7 mouse cellular contexts compared by ENCODE assay signal in genomic region chr10:79995636-79996035, GRCm38 (mm10). TPM values are rescaled to one million over a fixed set of nuclear protein-coding genes. Genes with fewer than 3 reads are reported as not detected.
DNase-seq lines count a peak whose midpoint lies in the region; ATAC-seq and TF ChIP-seq lines count a peak whose summit lies in the region.

No protein-coding gene starts in this region.

- ATAC-seq in heart, embryonic 16.5 days (replicated peaks; ENCODE audit: extremely low read depth, insufficient read depth, low FRiP score) = no peak
- ATAC-seq in stomach, embryonic 14.5 days (ENCODE audit: insufficient number of reproducible peaks, insufficient read depth, low FRiP score, low read depth) = no peak
- no peak for ATAC-seq in stomach, postnatal 0 days (ENCODE audit: low FRiP score, low TSS enrichment)
- ATAC-seq in limb, embryonic 12.5 days (ENCODE audit: insufficient number of reproducible peaks, insufficient read depth, low FRiP score, low TSS enrichment, low read depth) = no peak
- ATAC-seq in granulocyte monocyte progenitor cell, adult 5-6 weeks (replicated peaks; ENCODE audit: poor library complexity, severe bottlenecking) = no peak

- H3K27ac ChIP-seq in heart, embryonic 16.5 days (ENCODE audit: low read length) = peak overlapping the region; percentile 55
- no peak overlapping the region for H3K27ac ChIP-seq in stomach, embryonic 14.5 days (ENCODE audit: low read length)
- H3K27ac ChIP-seq in stomach, postnatal 0 days (replicated peaks) = no peak overlapping the region
- no peak overlapping the region for H3K27ac ChIP-seq in limb, embryonic 12.5 days

- H3K4me3 ChIP-seq in heart, embryonic 16.5 days (ENCODE audit: low read length) = no peak overlapping the region
- H3K4me3 ChIP-seq in stomach, embryonic 14.5 days (ENCODE audit: low read depth, low read length) = no peak overlapping the region
- H3K4me3 ChIP-seq in stomach, postnatal 0 days (ENCODE audit: low read depth, low read length) = no peak overlapping the region
- no peak overlapping the region for H3K4me3 ChIP-seq in limb, embryonic 12.5 days (replicated peaks)

- peaks cover 37% of the 10 kb centered on the region for H3K36me3 ChIP-seq in heart, embryonic 16.5 days (ENCODE audit: control insufficient read depth, insufficient read depth)
- peaks cover 32% of the 10 kb centered on the region for H3K36me3 ChIP-seq in stomach, embryonic 14.5 days (ENCODE audit: control insufficient read depth, insufficient read depth, low read length)
- peaks cover 17% of the 10 kb centered on the region for H3K36me3 ChIP-seq in stomach, postnatal 0 days (ENCODE audit: control insufficient read depth, insufficient read depth, low read length)
- peaks cover 44% of the 10 kb centered on the region for H3K36me3 ChIP-seq in limb, embryonic 12.5 days

- H3K27me3 ChIP-seq in heart, embryonic 16.5 days (ENCODE audit: control insufficient read depth, insufficient read depth, low read length) = no peaks in the 10 kb centered on the region
- no peaks in the 10 kb centered on the region for H3K27me3 ChIP-seq in stomach, embryonic 14.5 days (ENCODE audit: control insufficient read depth, insufficient read depth, low read length)
- no peaks in the 10 kb centered on the region for H3K27me3 ChIP-seq in stomach, postnatal 0 days (ENCODE audit: control insufficient read depth, insufficient read depth, low read length)
- H3K27me3 ChIP-seq in limb, embryonic 12.5 days = peaks cover 29% of the 10 kb centered on the region

- no peak for TF ChIP-seq EP300 in stomach, postnatal 0 days (optimal IDR thresholded peaks at IDR 0.05)

- peaks cover 3% of the 10 kb centered on the region for H3K9me3 ChIP-seq in heart, embryonic 16.5 days (replicated peaks; ENCODE audit: control insufficient read depth, low read length)
- peaks cover 7% of the 10 kb centered on the region; the same call in 1 of the 2 replicates for H3K9me3 ChIP-seq in stomach, embryonic 14.5 days (ENCODE audit: control insufficient read depth, low read depth, low read length)
- H3K9me3 ChIP-seq in stomach, postnatal 0 days (ENCODE audit: control insufficient read depth, low read length) = no peaks in the 10 kb centered on the region
- 0 out of 2 replicates have a peak, but pooled peaks cover 12% of the 10 kb centered on the region for H3K9me3 ChIP-seq in limb, embryonic 12.5 days

- WGBS in heart, embryonic 16.5 days = 67% methylated on average over 1 of the region's 1 CpGs
- WGBS in stomach, embryonic 14.5 days = 77% methylated on average over 1 of the region's 1 CpGs
- 68% methylated on average over 1 of the region's 1 CpGs for WGBS in stomach, postnatal 0 days
- 75% methylated on average over 1 of the region's 1 CpGs for WGBS in limb, embryonic 12.5 days

- H3K4me2 ChIP-seq in heart, embryonic 16.5 days (ENCODE audit: low read depth, low read length) = no peak overlapping the region
- H3K4me2 ChIP-seq in stomach, embryonic 14.5 days (replicated peaks; ENCODE audit: low read depth, low read length) = peak overlapping the region; percentile 74; the same call in 1 of the 2 replicates
- no peak overlapping the region for H3K4me2 ChIP-seq in stomach, postnatal 0 days (replicated peaks; ENCODE audit: low read depth)
- H3K4me2 ChIP-seq in limb, embryonic 12.5 days = peak overlapping the region; percentile 88; the same call in 1 of the 2 replicates

- DNase-seq in heart, adult 9 months (ENCODE audit: low spot score in 2 of 2) = no peak
- no peak for DNase-seq in stomach, postnatal 0 days (ENCODE audit: low spot score)
- DNase-seq in adrenal gland, postnatal 14 days = no peak

- no peak for TF ChIP-seq CTCF in stomach, postnatal 0 days (IDR thresholded peaks at IDR 0.05; ENCODE audit: low read depth)

- H3K9ac ChIP-seq in heart, embryonic 16.5 days (ENCODE audit: low read length) = no peak overlapping the region
- H3K9ac ChIP-seq in stomach, embryonic 14.5 days (replicated peaks; ENCODE audit: low read depth, low read length) = no peak overlapping the region
- no peak overlapping the region for H3K9ac ChIP-seq in stomach, postnatal 0 days (ENCODE audit: low read length)
- H3K9ac ChIP-seq in limb, embryonic 12.5 days (replicated peaks) = no peak overlapping the region

- H3K4me1 ChIP-seq in heart, embryonic 16.5 days (ENCODE audit: control insufficient read depth, insufficient read depth, low read length) = peaks cover 18% of the 10 kb centered on the region
- H3K4me1 ChIP-seq in stomach, embryonic 14.5 days (ENCODE audit: control insufficient read depth, insufficient read depth, low read length) = peaks cover 12% of the 10 kb centered on the region
- H3K4me1 ChIP-seq in stomach, postnatal 0 days (replicated peaks; ENCODE audit: control insufficient read depth, insufficient read depth) = no peaks in the 10 kb centered on the region
- H3K4me1 ChIP-seq in limb, embryonic 12.5 days (replicated peaks) = peaks cover 15% of the 10 kb centered on the region

RNA-seq across cellular contexts. Expression of gene Abca7, which starts 0.7 kb away (rescaled TPM):
- 3.2 TPM in 2 replicates for polyA plus RNA-seq in heart, embryonic 16.5 days (2015; fragmentation: Nextera tagmentation; extraction: Ambion mirVana)
- polyA plus RNA-seq in stomach, embryonic 14.5 days (2014; fragmentation: Nextera tagmentation; extraction: Ambion mirVana) = 3.2 and 3.6 TPM in 2 replicates
- polyA plus RNA-seq in stomach, postnatal 0 days (2015; fragmentation: Nextera tagmentation; extraction: Ambion mirVana) = 2.6 and 3.2 TPM in 2 replicates
- 2.1 and 2.3 TPM in 2 replicates for polyA plus RNA-seq in limb, embryonic 12.5 days (2016; fragmentation: Nextera tagmentation; extraction: Ambion mirVana)
- 23.0 and 28.8 TPM in 2 replicates for total RNA-seq in granulocyte monocyte progenitor cell, adult 5-6 weeks (2014; fragmentation: Nextera tagmentation)
- 14.7 and 16.0 TPM in 2 replicates for total RNA-seq in granulocyte monocyte progenitor cell, adult 5-6 weeks (2017)
- 18.7 and 20.7 TPM in 2 replicates for total RNA-seq in adrenal gland, postnatal 14 days (2021)

RNA-seq across cellular contexts. Expression of gene Cnn2, which starts 7.3 kb away (rescaled TPM):
- polyA plus RNA-seq in heart, embryonic 16.5 days (2015; fragmentation: Nextera tagmentation; extraction: Ambion mirVana) = 218 and 255 TPM in 2 replicates
- 397 and 424 TPM in 2 replicates for polyA plus RNA-seq in stomach, embryonic 14.5 days (2014; fragmentation: Nextera tagmentation; extraction: Ambion mirVana)
- polyA plus RNA-seq in stomach, postnatal 0 days (2015; fragmentation: Nextera tagmentation; extraction: Ambion mirVana) = 236 and 245 TPM in 2 replicates
- 216 and 240 TPM in 2 replicates for polyA plus RNA-seq in limb, embryonic 12.5 days (2016; fragmentation: Nextera tagmentation; extraction: Ambion mirVana)
- total RNA-seq in granulocyte monocyte progenitor cell, adult 5-6 weeks (2014; fragmentation: Nextera tagmentation) = 50.6 and 57.5 TPM in 2 replicates
- 72.7 and 89.8 TPM in 2 replicates for total RNA-seq in granulocyte monocyte progenitor cell, adult 5-6 weeks (2017)
- total RNA-seq in adrenal gland, postnatal 14 days (2021) = 40.2 and 55.9 TPM in 2 replicates

RNA-seq across cellular contexts. Expression of gene Tmem259, which starts 11.5 kb away (rescaled TPM):
- 10.6 and 13.5 TPM in 2 replicates for polyA plus RNA-seq in heart, embryonic 16.5 days (2015; fragmentation: Nextera tagmentation; extraction: Ambion mirVana)
- polyA plus RNA-seq in stomach, embryonic 14.5 days (2014; fragmentation: Nextera tagmentation; extraction: Ambion mirVana) = 15.6 and 16.7 TPM in 2 replicates
- 18.5 and 19.1 TPM in 2 replicates for polyA plus RNA-seq in stomach, postnatal 0 days (2015; fragmentation: Nextera tagmentation; extraction: Ambion mirVana)
- polyA plus RNA-seq in limb, embryonic 12.5 days (2016; fragmentation: Nextera tagmentation; extraction: Ambion mirVana) = 20.7 and 22.5 TPM in 2 replicates
- total RNA-seq in granulocyte monocyte progenitor cell, adult 5-6 weeks (2014; fragmentation: Nextera tagmentation) = 38.2 and 63.0 TPM in 2 replicates
- 43.2 and 54.7 TPM in 2 replicates for total RNA-seq in granulocyte monocyte progenitor cell, adult 5-6 weeks (2017)
- total RNA-seq in adrenal gland, postnatal 14 days (2021) = 141 and 157 TPM in 2 replicates

RNA-seq across cellular contexts. Expression of gene Arhgap45, which starts 20.8 kb away (rescaled TPM):
- 10.9 and 17.7 TPM in 2 replicates for polyA plus RNA-seq in heart, embryonic 16.5 days (2015; fragmentation: Nextera tagmentation; extraction: Ambion mirVana)
- 5.1 and 5.7 TPM in 2 replicates for polyA plus RNA-seq in stomach, embryonic 14.5 days (2014; fragmentation: Nextera tagmentation; extraction: Ambion mirVana)
- 2.0 TPM in 2 replicates for polyA plus RNA-seq in stomach, postnatal 0 days (2015; fragmentation: Nextera tagmentation; extraction: Ambion mirVana)
- polyA plus RNA-seq in limb, embryonic 12.5 days (2016; fragmentation: Nextera tagmentation; extraction: Ambion mirVana) = 12.5 and 12.6 TPM in 2 replicates
- 109 and 133 TPM in 2 replicates for total RNA-seq in granulocyte monocyte progenitor cell, adult 5-6 weeks (2014; fragmentation: Nextera tagmentation)
- 110 and 120 TPM in 2 replicates for total RNA-seq in granulocyte monocyte progenitor cell, adult 5-6 weeks (2017)
- 6.3 and 27.9 TPM in 2 replicates for total RNA-seq in adrenal gland, postnatal 14 days (2021)

RNA-seq across cellular contexts. Expression of gene Grin3b, which starts 25.1 kb away (rescaled TPM):
- polyA plus RNA-seq in heart, embryonic 16.5 days (2015; fragmentation: Nextera tagmentation; extraction: Ambion mirVana) = 0.25 and 0.35 TPM in 2 replicates
- 0.32 and 0.36 TPM in 2 replicates for polyA plus RNA-seq in stomach, embryonic 14.5 days (2014; fragmentation: Nextera tagmentation; extraction: Ambion mirVana)
- polyA plus RNA-seq in stomach, postnatal 0 days (2015; fragmentation: Nextera tagmentation; extraction: Ambion mirVana) = 0.17 and 0.18 TPM in 2 replicates
- 0.54 and 0.68 TPM in 2 replicates for polyA plus RNA-seq in limb, embryonic 12.5 days (2016; fragmentation: Nextera tagmentation; extraction: Ambion mirVana)
- total RNA-seq in granulocyte monocyte progenitor cell, adult 5-6 weeks (2014; fragmentation: Nextera tagmentation) = not detected in 2 replicates
- not detected in 2 replicates for total RNA-seq in granulocyte monocyte progenitor cell, adult 5-6 weeks (2017)
- not detected in 2 replicates for total RNA-seq in adrenal gland, postnatal 14 days (2021)

Comparison
In these comparisons a context has a peak if more than half of its experiments do, and no peak if none do; other contexts are left out.
1. H3K4me2 ChIP-seq: peak in stomach, embryonic 14.5 days (single experiment) and limb, embryonic 12.5 days (single experiment); none in heart, embryonic 16.5 days (single experiment) and stomach, postnatal 0 days (single experiment).